Mouse (Mus musculus) hindbrain, embryonic 11.5 days (tissue): Measurements from ENCODE around the gene Gramd1b. TPM values are rescaled to one million over a fixed set of nuclear protein-coding genes. Genes with fewer than 3 reads are reported as not detected.
"Not testable (repeated sequence)": the region's sequence is repeated elsewhere in the genome, so short reads cannot be mapped to it uniquely, and the experiment has no call there.

ENCODE experiments used
- ATAC-seq: fragments of 200-750 bp; cut with Nextera tagmentation; 2 replicates; pipeline ENCODE4 v1.8.0; 2017; ENCODE audit warnings: mild to moderate bottlenecking, moderate TSS enrichment, moderate library complexity; ENCODE audit not compliant: low FRiP score
- DNase-seq: peaks from one replicate; pipeline ENCODE4 v3.0.0-alpha.2; 2015; ENCODE audit warnings: low spot score
- H3K27ac ChIP-seq: fragments of 300-500 bp; sonication (generic); 2 replicates; pipeline ENCODE4 v1.5.1; 2014; ENCODE audit warnings: mild to moderate bottlenecking, low read depth, low read length
- H3K27me3 ChIP-seq: fragments of 300-500 bp; sonication (generic); 2 replicates; pipeline ENCODE4 v1.6.1; 2014; ENCODE audit warnings: mild to moderate bottlenecking, low read length, moderate library complexity, mixed read lengths; ENCODE audit not compliant: control insufficient read depth, insufficient read depth
- H3K36me3 ChIP-seq: fragments of 300-500 bp; sonication (generic); 2 replicates; pipeline ENCODE4 v1.6.1; 2014; ENCODE audit warnings: mild to moderate bottlenecking, low read length, moderate library complexity, mixed read lengths; ENCODE audit not compliant: control insufficient read depth, insufficient read depth
- H3K4me1 ChIP-seq: fragments of 300-500 bp; sonication (generic); replicated peaks from 2 replicates; pipeline ENCODE4 v1.6.1; 2014; ENCODE audit warnings: low read length, mixed read lengths; ENCODE audit not compliant: control insufficient read depth, insufficient read depth
- H3K4me2 ChIP-seq: fragments of 300-500 bp; sonication (generic); replicated peaks from 2 replicates; pipeline ENCODE4 v1.6.1; 2014; ENCODE audit warnings: mild to moderate bottlenecking, low read depth, low read length
- H3K4me3 ChIP-seq: fragments of 300-500 bp; sonication (generic); 2 replicates; pipeline ENCODE4 v1.5.1; 2014; ENCODE audit warnings: low read depth, low read length
- H3K9ac ChIP-seq: fragments of 300-500 bp; sonication (generic); 2 replicates; pipeline ENCODE4 v1.6.1; 2014; ENCODE audit warnings: low read depth, low read length
- H3K9me3 ChIP-seq: fragments of 300-500 bp; sonication (generic); 2 replicates; pipeline ENCODE4 v1.6.1; 2016; ENCODE audit warnings: low read length; ENCODE audit not compliant: control insufficient read depth
- WGBS: fragments of 180-500 bp; shearing (Covaris S2); extraction: QIAGEN DNeasy Blood & Tissue Kit; methylation state at CpG from one replicate; pipeline ENCODE4 v1.1.7; 2014; 5-methylcytosine and 5-hydroxymethylcytosine counted together
- polyA plus RNA-seq: library from polyadenylated mRNA; unstranded; fragments of >200 nt; fragmentation: Nextera tagmentation; extraction: Ambion mirVana; gene quantifications from 2 replicates; pipeline ENCODE4 v1.2.1, GENCODE M21; 2014

Gene Gramd1b
- polyA plus RNA-seq, 1 experiment from 2014 or later = 5.1 TPM

- 86% methylated on average over 5 of the region's 5 CpGs for WGBS
- Histone ChIP-seq H3K4me1 (no peaks in the 10 kb centered on the region), H3K4me3 (no peak overlapping the region), H3K9ac (no peak overlapping the region), H3K27ac (no peak overlapping the region), H3K4me2 (no peak overlapping the region), H3K27me3 (no peaks in the 10 kb centered on the region), H3K9me3 (no peaks in the 10 kb centered on the region), H3K36me3 (no peaks in the 10 kb centered on the region)
- DNase-seq (no peak), ATAC-seq (no peak)
Measured at GRCm38 (mm10) chr9:40504886-40505285, 26.3 kb downstream of the Gramd1b start.

- Histone ChIP-seq H3K36me3 (no peaks in the 10 kb centered on the region), H3K9ac (no peak overlapping the region), H3K4me1 (no peaks in the 10 kb centered on the region), H3K9me3 (no peaks in the 10 kb centered on the region), H3K4me3 (no peak overlapping the region), H3K27me3 (no peaks in the 10 kb centered on the region), H3K27ac (no peak overlapping the region), H3K4me2 (no peak overlapping the region)
- no peak for DNase-seq
- ATAC-seq = no peak
Measured at GRCm38 (mm10) chr9:40500691-40501090, 30.5 kb downstream of the Gramd1b start.

- H3K4me1 ChIP-seq, H3K27me3 ChIP-seq, H3K36me3 ChIP-seq, H3K9me3 ChIP-seq, ATAC-seq, DNase-seq, H3K4me3 ChIP-seq, H3K9ac ChIP-seq, H3K4me2 ChIP-seq, H3K27ac ChIP-seq: not testable (repeated sequence)
- WGBS = 71% methylated on average over 7 of the region's 7 CpGs
Measured at GRCm38 (mm10) chr9:40482351-40483084, 48.7 kb downstream of the Gramd1b start.

DNA sequence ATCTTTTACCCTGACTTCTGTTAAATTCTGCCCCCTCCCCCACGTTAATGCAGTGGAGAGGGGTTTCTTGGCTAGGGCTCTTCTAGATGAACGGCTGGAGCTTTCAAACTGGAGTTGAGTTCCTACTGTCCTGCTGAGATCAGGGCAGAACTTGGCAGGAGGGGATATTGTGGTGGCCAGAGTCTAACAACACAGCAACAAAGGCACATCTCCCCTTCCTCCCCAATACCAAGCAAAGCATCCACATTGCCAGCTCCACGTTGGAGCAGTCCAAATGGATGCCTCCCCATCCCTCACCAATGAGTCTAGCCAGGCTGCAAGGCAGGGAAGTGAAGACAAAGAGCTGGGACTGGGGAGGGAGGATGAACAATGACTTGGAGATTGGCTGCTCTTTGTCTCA is 49.9 kb downstream of the Gramd1b start:
- Histone ChIP-seq H3K4me1 (no peaks in the 10 kb centered on the region), H3K36me3 (no peaks in the 10 kb centered on the region), H3K27me3 (no peaks in the 10 kb centered on the region), H3K9ac (no peak overlapping the region), H3K9me3 (no peaks in the 10 kb centered on the region), H3K27ac (no peak overlapping the region), H3K4me2 (no peak overlapping the region), H3K4me3 (no peak overlapping the region)
- DNase-seq (no peak), ATAC-seq (no peak)
- 59% methylated on average over 3 of the region's 3 CpGs for WGBS

GRCm38 (mm10) chr9:40479333-40479732 is 51.9 kb downstream of the Gramd1b start:
- H3K27me3 ChIP-seq = no peaks in the 10 kb centered on the region
- no peak overlapping the region for H3K27ac ChIP-seq
- no peaks in the 10 kb centered on the region for H3K9me3 ChIP-seq
- no peak for ATAC-seq
- H3K4me2 ChIP-seq = no peak overlapping the region
- no peak overlapping the region for H3K4me3 ChIP-seq
- no peaks in the 10 kb centered on the region for H3K4me1 ChIP-seq
- DNase-seq = peak; percentile 36
- no peak overlapping the region for H3K9ac ChIP-seq
- 56% methylated on average over 4 of the region's 4 CpGs for WGBS
- no peaks in the 10 kb centered on the region for H3K36me3 ChIP-seq

DNA sequence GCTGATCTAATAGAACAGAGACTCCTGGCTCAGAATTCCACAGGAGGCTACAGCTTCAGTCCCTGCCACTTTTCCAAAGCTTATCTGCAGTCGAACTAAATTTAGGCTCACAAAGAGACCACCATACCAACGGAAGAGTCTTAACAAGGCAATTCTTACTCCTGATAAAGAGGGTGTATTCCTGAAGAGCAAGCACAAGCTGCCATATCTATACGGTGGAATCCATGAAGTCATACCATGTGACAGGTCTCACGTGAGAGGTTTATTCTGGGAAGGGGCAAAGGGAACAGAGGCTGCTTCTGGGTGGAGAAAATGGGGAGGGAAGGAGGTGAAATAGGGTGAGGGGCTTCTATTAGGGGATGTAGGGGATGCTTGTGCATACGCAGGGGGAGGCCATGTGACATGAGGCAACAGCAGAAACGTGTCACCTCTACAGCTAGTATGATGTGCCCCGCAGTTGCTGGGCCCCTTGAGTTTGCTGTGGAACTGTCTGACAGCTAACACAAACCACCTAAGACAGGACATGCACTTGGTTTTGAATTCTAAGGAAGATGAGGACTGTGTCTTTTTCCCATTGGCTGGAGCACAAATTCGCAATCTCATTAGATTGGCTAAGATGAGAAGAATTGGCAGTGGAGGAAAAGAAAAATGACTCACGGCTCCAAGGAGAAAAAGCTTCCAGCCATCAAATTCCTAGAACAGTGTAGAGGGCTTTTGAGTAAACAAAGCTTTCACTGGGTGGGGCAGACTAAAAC is 52.9 kb downstream of the Gramd1b start:
- 89% methylated on average over 9 of the region's 9 CpGs for WGBS
- Histone ChIP-seq H3K4me3 (no peak overlapping the region), H3K9me3 (no peaks in the 10 kb centered on the region), H3K9ac (no peak overlapping the region), H3K27me3 (no peaks in the 10 kb centered on the region), H3K36me3 (no peaks in the 10 kb centered on the region), H3K4me2 (no peak overlapping the region), H3K4me1 (no peaks in the 10 kb centered on the region), H3K27ac (no peak overlapping the region)
- DNase-seq = no peak
- ATAC-seq = no peak

DNA sequence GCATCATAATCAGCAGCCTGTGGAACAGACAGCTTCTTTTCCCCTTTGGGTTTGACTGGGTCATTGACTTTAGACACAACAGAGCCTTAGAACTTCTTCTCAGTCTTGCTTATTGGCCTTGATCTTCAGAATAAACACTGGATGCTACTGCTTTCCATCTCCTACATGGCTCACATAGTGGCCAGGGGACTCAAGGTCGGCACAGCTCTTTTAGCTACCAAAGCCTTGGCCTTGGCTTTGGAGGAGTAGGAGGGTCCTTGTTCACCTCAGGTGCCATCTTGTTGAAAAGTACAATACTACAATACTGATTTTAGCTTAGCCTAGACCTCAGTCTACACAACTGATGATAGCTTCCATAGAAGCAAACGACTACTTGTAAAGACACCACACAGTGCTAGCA is 53.6 kb downstream of the Gramd1b start:
- H3K27ac ChIP-seq = no peak overlapping the region
- no peaks in the 10 kb centered on the region for H3K4me1 ChIP-seq
- H3K9me3 ChIP-seq = no peaks in the 10 kb centered on the region
- H3K27me3 ChIP-seq = no peaks in the 10 kb centered on the region
- no peak overlapping the region for H3K4me2 ChIP-seq
- H3K9ac ChIP-seq = no peak overlapping the region
- 83% methylated on average over 2 of the region's 2 CpGs for WGBS
- ATAC-seq (no peak), DNase-seq (no peak)
- H3K4me3 ChIP-seq = no peak overlapping the region
- no peaks in the 10 kb centered on the region for H3K36me3 ChIP-seq

- Histone ChIP-seq H3K27me3 (no peaks in the 10 kb centered on the region), H3K27ac (no peak overlapping the region), H3K9ac (no peak overlapping the region), H3K4me3 (no peak overlapping the region), H3K9me3 (no peaks in the 10 kb centered on the region), H3K4me1 (no peaks in the 10 kb centered on the region), H3K36me3 (no peaks in the 10 kb centered on the region), H3K4me2 (no peak overlapping the region)
- ATAC-seq = no peak
- no peak for DNase-seq
- 90% methylated on average over 11 of the region's 11 CpGs for WGBS
Measured at GRCm38 (mm10) chr9:40476098-40476497, 55.1 kb downstream of the Gramd1b start.

DNA sequence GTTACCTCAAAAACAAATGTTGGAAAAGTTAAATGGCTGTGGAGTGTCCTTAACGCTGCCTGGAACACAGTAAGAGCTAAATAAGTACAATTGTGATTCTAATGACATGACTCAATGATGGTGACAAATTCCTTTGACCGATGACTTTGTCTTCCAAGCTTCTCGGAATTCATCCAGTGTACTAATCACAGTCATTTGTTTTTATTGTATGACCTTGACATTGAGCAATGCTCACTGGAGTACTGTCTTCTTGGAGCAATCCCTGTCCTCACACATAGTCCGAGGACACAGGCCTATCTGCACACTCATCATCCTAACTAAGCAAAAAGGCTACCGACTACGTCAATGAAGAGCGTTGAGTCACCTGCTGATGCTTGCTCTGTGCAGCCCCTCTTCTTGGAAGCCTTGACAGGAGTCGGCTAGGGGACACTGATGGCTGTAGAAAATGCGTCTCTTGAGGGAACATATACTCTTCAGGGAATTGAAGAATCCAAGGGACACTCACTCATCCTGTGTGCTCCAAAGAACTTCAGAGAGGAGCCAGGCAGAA is 58.1 kb downstream of the Gramd1b start:
- no peaks in the 10 kb centered on the region for H3K9me3 ChIP-seq
- no peak overlapping the region for H3K9ac ChIP-seq
- H3K27ac ChIP-seq = no peak overlapping the region
- DNase-seq (no peak), ATAC-seq (no peak)
- 90% methylated on average over 9 of the region's 9 CpGs for WGBS
- H3K36me3 ChIP-seq = no peaks in the 10 kb centered on the region
- H3K4me2 ChIP-seq = no peak overlapping the region
- H3K27me3 ChIP-seq = no peaks in the 10 kb centered on the region
- H3K4me3 ChIP-seq = no peak overlapping the region
- H3K4me1 ChIP-seq = no peaks in the 10 kb centered on the region
